Mouse (Mus musculus): Measurements from ENCODE around the gene Fam50a.

- TF ChIP-seq POU5F1 (IDR thresholded peaks at IDR 0.05; ENCODE audit: borderline replicate concordance, low read length) (no peak), CTCF (conservative IDR thresholded peaks at IDR 0.05; ENCODE audit: low read length) (no peak), NANOG (IDR thresholded peaks at IDR 0.05; ENCODE audit: borderline replicate concordance, low read length) (no peak)
Observed at GRCm38 (mm10) chrX:74269736-74270061, 43.1 kb upstream of the Fam50a start.

All from E14TG2a.4 (cell line).